Mouse (Mus musculus) MEL (cell line): ENCODE measurements around the gene Ccdc174.

Source experiments
- CTCF ChIP-seq, 3 experiments: IDR thresholded peaks in 2 of 3; conservative IDR thresholded peaks in 1 of 3; 2 replicates each; pipeline ENCODE4 v1.5.1; 2011 to 2012; ENCODE audit warnings: low read length in 3 of 3, low read depth in 2 of 3, mild to moderate bottlenecking in 2 of 3, improper control_type of control experiment in 1 of 3, inconsistent platforms in 1 of 3, mixed read lengths in 1 of 3, moderate library complexity in 1 of 3; ENCODE audit not compliant: control insufficient read depth in 1 of 3, insufficient read depth in 1 of 3, poor library complexity in 1 of 3, severe bottlenecking in 1 of 3
- GABPA ChIP-seq: IDR thresholded peaks from 2 replicates; pipeline ENCODE4 v1.6.1; 2012; ENCODE audit warnings: low read depth, mild to moderate bottlenecking, inconsistent platforms, low read length, improper control_type of control experiment, moderate library complexity
- KAT2A ChIP-seq: conservative IDR thresholded peaks from 2 replicates; pipeline ENCODE4 v1.6.1; 2012; ENCODE audit warnings: low read depth, low read length, improper control_type of control experiment, inconsistent platforms
- POLR2A ChIP-seq, 2 experiments: IDR thresholded peaks; 2 replicates each; pipeline ENCODE4 v1.6.1; 2011 to 2012; ENCODE audit warnings: low read length in 2 of 2, mild to moderate bottlenecking in 2 of 2, control low read depth in 1 of 2, improper control_type of control experiment in 1 of 2, low read depth in 1 of 2, moderate library complexity in 1 of 2; ENCODE audit not compliant: control insufficient read depth in 1 of 2, insufficient read depth in 1 of 2, poor library complexity in 1 of 2

- no peak for TF ChIP-seq CTCF (IDR thresholded peaks at IDR 0.05 in 2 of 3, conservative IDR thresholded peaks at IDR 0.05 in 1 of 3; ENCODE audit: control insufficient read depth in 1 of 3, insufficient read depth in 1 of 3, low read depth in 2 of 3, low read length in 3 of 3, poor library complexity in 1 of 3, severe bottlenecking in 1 of 3)
- no peak for TF ChIP-seq KAT2A
- no peak for TF ChIP-seq POLR2A (IDR thresholded peaks at IDR 0.05; ENCODE audit: control insufficient read depth in 1 of 2, insufficient read depth in 1 of 2, low read depth in 1 of 2, low read length in 2 of 2, poor library complexity in 1 of 2)
- TF ChIP-seq GABPA: no peak
These were observed 15.0 kb upstream of the Ccdc174 start for GRCm38 (mm10) chr6:91862848-91863247.
